Mouse (Mus musculus) thymus, adult 2 months (tissue): ENCODE results near the gene Taf1a.

Source experiments
- CTCF ChIP-seq: fragments of 200-500 bp; IDR thresholded peaks from 2 replicates; pipeline ENCODE4 v1.5.1; 2012; ENCODE audit warnings: mild to moderate bottlenecking, control low read depth, low read length, moderate library complexity, borderline replicate concordance; ENCODE audit not compliant: control insufficient read depth, poor library complexity, insufficient read depth; ENCODE audit errors: extremely low read depth
- POLR2A ChIP-seq: fragments of 200-500 bp; IDR thresholded peaks from 2 replicates; pipeline ENCODE4 v1.6.1; 2012; ENCODE audit warnings: mild to moderate bottlenecking, low read length, control low read depth, moderate library complexity; ENCODE audit not compliant: control insufficient read depth, poor library complexity, insufficient read depth; ENCODE audit errors: extremely low read depth

DNA sequence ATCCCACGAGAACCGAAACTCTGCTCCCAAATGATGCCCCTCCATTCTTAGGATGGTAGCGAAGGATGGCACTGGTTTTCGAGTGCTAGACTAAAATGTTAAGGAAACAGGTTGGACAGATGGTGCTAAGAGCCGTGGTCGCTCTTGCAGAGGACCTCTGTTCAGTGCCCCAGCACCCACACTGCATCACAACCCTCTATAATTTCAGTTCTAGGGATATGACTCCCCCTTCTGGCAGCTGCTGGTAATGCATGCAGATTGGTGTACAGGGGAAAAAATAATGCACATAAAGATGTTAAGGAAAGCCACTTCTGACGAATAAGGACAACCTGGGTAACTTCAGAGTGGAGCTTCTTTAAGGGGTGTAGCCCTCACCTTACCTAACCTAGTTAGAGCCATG, 35.3 kb downstream of the Taf1a start:
- peak; percentile 36; the same call in 1 of the 2 replicates for TF ChIP-seq CTCF
- TF ChIP-seq POLR2A: no peak
